Mouse (Mus musculus) MEL (cell line): ENCODE results near the gene Srebf2. TPM values are rescaled to one million over a fixed set of nuclear protein-coding genes. Genes with fewer than 3 reads are reported as not detected.

Experiments
- DNase-seq: peaks from one replicate; pipeline ENCODE4 v3.0.0; 2011; ENCODE audit warnings: low read depth, low spot score
- H3K27ac ChIP-seq: 2 replicates; pipeline ENCODE4 v1.5.1; 2012; ENCODE audit warnings: low read depth, mild to moderate bottlenecking, control low read depth, low read length, moderate library complexity; ENCODE audit not compliant: control insufficient read depth
- H3K27me3 ChIP-seq, 2 experiments: fragments of 150-350 bp in 1 of 2; sonication (generic) in 1 of 2; 2 replicates each; pipeline ENCODE4 v1.6.1; 2012; ENCODE audit warnings: low read length in 2 of 2, mild to moderate bottlenecking in 2 of 2, improper control_type of control experiment in 1 of 2, moderate library complexity in 1 of 2; ENCODE audit not compliant: insufficient read depth in 2 of 2, control insufficient read depth in 1 of 2
- H3K36me3 ChIP-seq, 2 experiments: 2 replicates each; pipeline ENCODE4 v1.6.1; 2012 to 2014; ENCODE audit warnings: low read length in 2 of 2, improper control_type of control experiment in 1 of 2, inconsistent platforms in 1 of 2, mild to moderate bottlenecking in 1 of 2; ENCODE audit not compliant: insufficient read depth in 2 of 2, control insufficient read depth in 1 of 2
- H3K4me1 ChIP-seq, 2 experiments: fragments of 150-350 bp in 1 of 2; sonication (generic) in 1 of 2; 2 replicates each; pipeline ENCODE4 v1.6.1; 2012; ENCODE audit warnings: low read length in 2 of 2, improper control_type of control experiment in 1 of 2, mild to moderate bottlenecking in 1 of 2; ENCODE audit not compliant: insufficient read depth in 2 of 2, control insufficient read depth in 1 of 2
- H3K4me3 ChIP-seq, 2 experiments: fragments of 150-350 bp in 1 of 2; sonication (generic) in 1 of 2; 2 replicates each; pipeline ENCODE4 v1.5.1; 2012; ENCODE audit warnings: low read depth in 2 of 2, low read length in 2 of 2, mild to moderate bottlenecking in 2 of 2, moderate library complexity in 2 of 2, control low read depth in 1 of 2, improper control_type of control experiment in 1 of 2; ENCODE audit not compliant: control insufficient read depth in 1 of 2, insufficient read depth in 1 of 2
- H3K79me2 ChIP-seq: 2 replicates; pipeline ENCODE4 v1.6.1; 2012; ENCODE audit warnings: mild to moderate bottlenecking, low read length, moderate library complexity; ENCODE audit not compliant: control insufficient read depth, poor library complexity, insufficient read depth
- H3K9ac ChIP-seq: 2 replicates; pipeline ENCODE4 v1.6.1; 2012; ENCODE audit warnings: low read depth, mild to moderate bottlenecking, control low read depth, low read length, moderate library complexity; ENCODE audit not compliant: control insufficient read depth, poor library complexity, severe bottlenecking
- H3K9me3 ChIP-seq: fragments of 150-350 bp; sonication (generic); replicated peaks from 2 replicates; pipeline ENCODE4 v1.6.1; 2012; ENCODE audit warnings: mild to moderate bottlenecking, low read length, improper control_type of control experiment, moderate library complexity; ENCODE audit not compliant: insufficient read depth
- BHLHE40 ChIP-seq: IDR thresholded peaks from 2 replicates; pipeline ENCODE4 v1.6.1; 2012; ENCODE audit warnings: low read depth, mild to moderate bottlenecking, inconsistent platforms, low read length, improper control_type of control experiment, borderline replicate concordance
- CHD1 ChIP-seq: IDR thresholded peaks from 2 replicates; pipeline ENCODE4 v1.6.1; 2012; ENCODE audit warnings: low read depth, mild to moderate bottlenecking, inconsistent platforms, low read length, improper control_type of control experiment
- E2F4 ChIP-seq: IDR thresholded peaks from 2 replicates; pipeline ENCODE4 v1.6.1; 2011; ENCODE audit warnings: low read depth, low read length, improper control_type of control experiment, borderline replicate concordance
- ELF1 ChIP-seq: IDR thresholded peaks from 2 replicates; pipeline ENCODE4 v1.6.1; 2014; ENCODE audit warnings: low read depth, mild to moderate bottlenecking, inconsistent platforms, low read length, improper control_type of control experiment, moderate library complexity
- ETS1 ChIP-seq: IDR thresholded peaks from 2 replicates; pipeline ENCODE4 v1.6.1; 2012; ENCODE audit warnings: low read depth, mild to moderate bottlenecking, inconsistent platforms, low read length, improper control_type of control experiment, moderate library complexity
- GABPA ChIP-seq: IDR thresholded peaks from 2 replicates; pipeline ENCODE4 v1.6.1; 2012; ENCODE audit warnings: low read depth, mild to moderate bottlenecking, inconsistent platforms, low read length, improper control_type of control experiment, moderate library complexity
- HCFC1 ChIP-seq: IDR thresholded peaks from 2 replicates; pipeline ENCODE4 v1.6.1; 2012; ENCODE audit warnings: low read depth, mild to moderate bottlenecking, inconsistent platforms, low read length, improper control_type of control experiment, moderate library complexity
- MAFK ChIP-seq: IDR thresholded peaks from 2 replicates; pipeline ENCODE4 v1.6.1; 2011; ENCODE audit warnings: low read depth, mild to moderate bottlenecking, low read length, improper control_type of control experiment, borderline replicate concordance
- MAX ChIP-seq: IDR thresholded peaks from 2 replicates; pipeline ENCODE4 v1.6.1; 2011; ENCODE audit warnings: low read length, improper control_type of control experiment
- MEF2A ChIP-seq: IDR thresholded peaks from 2 replicates; pipeline ENCODE4 v1.6.1; 2014; ENCODE audit warnings: low read depth, mild to moderate bottlenecking, inconsistent platforms, low read length, improper control_type of control experiment; ENCODE audit not compliant: poor library complexity, insufficient replicate concordance, severe bottlenecking; ENCODE audit errors: extremely low read depth
- MXI1 ChIP-seq: IDR thresholded peaks from 2 replicates; pipeline ENCODE4 v1.6.1; 2011; ENCODE audit warnings: mild to moderate bottlenecking, low read depth, low read length, improper control_type of control experiment
- MYB ChIP-seq: IDR thresholded peaks from 2 replicates; pipeline ENCODE4 v1.6.1; 2011; ENCODE audit warnings: mild to moderate bottlenecking, low read depth, low read length, improper control_type of control experiment
- MYC ChIP-seq: IDR thresholded peaks from 2 replicates; pipeline ENCODE4 v1.6.1; 2011; ENCODE audit warnings: low read depth, mild to moderate bottlenecking, low read length, improper control_type of control experiment, moderate library complexity
- NELFE ChIP-seq: IDR thresholded peaks from 2 replicates; pipeline ENCODE4 v1.6.1; 2011; ENCODE audit warnings: low read depth, low read length, improper control_type of control experiment
- POLR2AphosphoS2 ChIP-seq: IDR thresholded peaks from 2 replicates; pipeline ENCODE4 v1.6.1; 2011; ENCODE audit warnings: low read length, improper control_type of control experiment
- POLR2AphosphoS5 ChIP-seq: IDR thresholded peaks from 2 replicates; pipeline ENCODE4 v1.6.1; 2012; ENCODE audit warnings: low read depth, borderline replicate concordance, mild to moderate bottlenecking, inconsistent platforms, low read length, moderate library complexity, mixed read lengths
- RAD21 ChIP-seq: IDR thresholded peaks from 2 replicates; pipeline ENCODE4 v1.6.1; 2011; ENCODE audit warnings: mild to moderate bottlenecking, low read depth, low read length, improper control_type of control experiment
- RCOR1 ChIP-seq: IDR thresholded peaks from 2 replicates; pipeline ENCODE4 v1.6.1; 2012; ENCODE audit warnings: low read depth, mild to moderate bottlenecking, inconsistent platforms, low read length, improper control_type of control experiment
- SIN3A ChIP-seq: IDR thresholded peaks from 2 replicates; pipeline ENCODE4 v1.6.1; 2012; ENCODE audit warnings: low read length, improper control_type of control experiment, inconsistent platforms
- TAL1 ChIP-seq: IDR thresholded peaks from 2 replicates; pipeline ENCODE4 v1.6.1; 2012; ENCODE audit warnings: mild to moderate bottlenecking, inconsistent platforms, low read length, moderate library complexity, mixed read lengths
- TBP ChIP-seq: IDR thresholded peaks from 2 replicates; pipeline ENCODE4 v1.8.0; 2011; ENCODE audit warnings: low read depth, low read length, improper control_type of control experiment
- UBTF ChIP-seq: IDR thresholded peaks from 2 replicates; pipeline ENCODE4 v1.6.1; 2012; ENCODE audit warnings: low read depth, mild to moderate bottlenecking, inconsistent platforms, low read length, improper control_type of control experiment, moderate library complexity, borderline replicate concordance; ENCODE audit not compliant: insufficient read depth
- USF1 ChIP-seq: IDR thresholded peaks from 2 replicates; pipeline ENCODE4 v1.6.1; 2014; ENCODE audit warnings: low read depth, mild to moderate bottlenecking, inconsistent platforms, low read length, improper control_type of control experiment, moderate library complexity
- USF2 ChIP-seq, 2 experiments: IDR thresholded peaks; 2 replicates each; pipeline ENCODE4 v1.6.1; 2011 to 2012; ENCODE audit warnings: improper control_type of control experiment in 2 of 2, low read length in 2 of 2, borderline replicate concordance in 1 of 2, inconsistent platforms in 1 of 2, low read depth in 1 of 2, mild to moderate bottlenecking in 1 of 2; ENCODE audit not compliant: insufficient read depth in 1 of 2
- ZC3H11A ChIP-seq: IDR thresholded peaks from 2 replicates; pipeline ENCODE4 v1.6.1; 2012; ENCODE audit warnings: low read depth, mild to moderate bottlenecking, inconsistent platforms, low read length, improper control_type of control experiment
- ZKSCAN1 ChIP-seq: IDR thresholded peaks from 2 replicates; pipeline ENCODE4 v1.6.1; 2012; ENCODE audit warnings: low read depth, mild to moderate bottlenecking, inconsistent platforms, low read length, improper control_type of control experiment, moderate library complexity
- polyA plus RNA-seq, 2 experiments: library from polyadenylated mRNA; stranded (reverse) in 1 of 2; unstranded in 1 of 2; fragments of >175 nt in 1 of 2; fragments of >200 nt in 1 of 2; gene quantifications; 2 replicates each; pipeline versions ENCODE4 v1.2.1 to v1.2.4; 2012; ENCODE audit warnings: low replicate concordance in 2 of 2, low read depth in 1 of 2; ENCODE audit not compliant: insufficient read length in 2 of 2, insufficient read depth in 1 of 2, missing spikeins in 1 of 2
- total RNA-seq: library from RNA; depleted of rRNA; stranded (reverse); fragments of 300-350 nt; gene quantifications from 2 replicates; pipeline ENCODE4 v1.2.3, GENCODE M21; 2012

The Srebf2 gene
- total and polyA plus RNA-seq, 3 experiments: 40.5 to 161 TPM; not detected in 1

GRCm38 (mm10) chr15:82198342-82198741 is 51.4 kb downstream of the Srebf2 start:
- Histone ChIP-seq H3K79me2 (no peaks in the 10 kb centered on the region), H3K27ac (no peak overlapping the region), H3K36me3 (peaks cover 0 to 2% of the 10 kb centered on the region in 2 experiments; a peak in 2 of 4 replicates), H3K4me3 (no peak overlapping the region), H3K9me3 (no peaks in the 10 kb centered on the region), H3K9ac (no peak overlapping the region), H3K27me3 (no peaks in the 10 kb centered on the region), H3K4me1 (no peaks in the 10 kb centered on the region)
- no peak for DNase-seq
- TF ChIP-seq POLR2AphosphoS2: no peak
- no peak for TF ChIP-seq MAFK
- TF ChIP-seq UBTF: no peak
- no peak for TF ChIP-seq BHLHE40
- TF ChIP-seq RAD21: no peak
- TF ChIP-seq MYB: no peak
- no peak for TF ChIP-seq MXI1
- TF ChIP-seq ELF1: no peak
- no peak for TF ChIP-seq POLR2AphosphoS5
- TF ChIP-seq GABPA: no peak
- no peak for TF ChIP-seq RCOR1
- no peak for TF ChIP-seq E2F4
- TF ChIP-seq ETS1: no peak
- TF ChIP-seq, all 39 proteins: peak for 0

- no peak for DNase-seq
Observed at GRCm38 (mm10) chr15:82199546-82199945, 52.6 kb downstream of the Srebf2 start.

More at GRCm38 (mm10) chr15:82199546-82199945, 52.6 kb downstream of the Srebf2 start:
- TF ChIP-seq RAD21: no peak
- no peak for TF ChIP-seq TBP
- no peak for TF ChIP-seq MAFK
- TF ChIP-seq USF2 (IDR thresholded peaks at IDR 0.05; ENCODE audit: borderline replicate concordance in 1 of 2, insufficient read depth in 1 of 2, low read depth in 1 of 2, low read length in 2 of 2): no peak
- no peak for TF ChIP-seq UBTF
- TF ChIP-seq TAL1: no peak
- TF ChIP-seq HCFC1: no peak
- no peak for TF ChIP-seq E2F4
- no peak for TF ChIP-seq SIN3A
- no peak for TF ChIP-seq POLR2AphosphoS2
- TF ChIP-seq ZC3H11A: no peak
- TF ChIP-seq CHD1: no peak
- TF ChIP-seq MEF2A: no peak
- TF ChIP-seq MAX: no peak
- TF ChIP-seq NELFE: no peak
- TF ChIP-seq MYC: no peak
- TF ChIP-seq USF1: no peak
- TF ChIP-seq POLR2AphosphoS5: no peak
- no peak for TF ChIP-seq ZKSCAN1
- TF ChIP-seq, all 39 proteins: peak for 0
- H3K79me2 ChIP-seq: no peaks in the 10 kb centered on the region
- no peaks in the 10 kb centered on the region for H3K4me1 ChIP-seq
- no peak overlapping the region for H3K9ac ChIP-seq
- H3K9me3 ChIP-seq: no peaks in the 10 kb centered on the region
- no peak overlapping the region for H3K4me3 ChIP-seq
- no peaks in the 10 kb centered on the region for H3K27me3 ChIP-seq
- H3K36me3 ChIP-seq: peaks cover 0 to 2% of the 10 kb centered on the region in 2 experiments; a peak in 2 of 4 replicates
- H3K27ac ChIP-seq: no peak overlapping the region
